Comparison of ENCODE assay signal across 9 mouse cellular contexts in the genomic region with DNA sequence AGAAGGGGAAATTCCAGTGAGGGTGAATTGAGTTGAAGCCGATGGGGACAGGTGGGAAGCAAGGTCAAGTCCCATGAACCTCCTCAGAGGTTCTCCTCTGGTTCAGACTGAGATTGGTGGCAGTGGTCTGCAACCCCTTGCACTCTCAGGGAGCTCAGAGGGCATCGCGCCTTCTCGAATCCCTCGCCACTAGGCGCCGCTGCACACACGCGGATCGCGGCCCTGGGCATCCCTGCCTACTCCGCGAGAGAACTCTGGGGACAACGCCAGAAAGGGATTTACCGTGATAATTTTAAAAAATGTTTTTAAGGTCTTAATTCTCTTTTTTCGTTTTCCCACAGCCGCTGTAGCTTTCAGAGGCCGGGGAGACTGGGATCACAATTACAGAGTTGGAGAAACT. TPM values are rescaled to one million over a fixed set of nuclear protein-coding genes. Genes with fewer than 3 reads are reported as not detected.
DNase-seq lines count a peak whose midpoint lies in the region; ATAC-seq and TF ChIP-seq lines count a peak whose summit lies in the region.
"Had no signal": no experiment of that assay in that cellular context is flagged by ENCODE, and none has a peak within 500 bp of the region (broad histone marks: within the 10 kb centered on the region; RNA-seq: fewer than 3 reads in every experiment).

No protein-coding gene starts in this region.

- ATAC-seq in heart, embryonic 12.5 days (ENCODE audit: insufficient number of reproducible peaks, low FRiP score) = no peak; the same call in 1 of the 2 replicates
- peak; percentile 73; the same call in 1 of the 2 replicates for ATAC-seq in intestine, embryonic 14.5 days (replicated peaks; ENCODE audit: low FRiP score, low TSS enrichment, low read depth)
- 0 out of 2 replicates have a peak, but pooled peaks have one; percentile 54 for ATAC-seq in limb, embryonic 12.5 days (ENCODE audit: insufficient number of reproducible peaks, insufficient read depth, low FRiP score, low TSS enrichment, low read depth)

- TF ChIP-seq POLR2A in heart, adult 2 months (IDR thresholded peaks at IDR 0.05; ENCODE audit: insufficient read depth, low read depth, low read length) = no peak
- TF ChIP-seq POLR2A in cerebellum, adult 2 months (IDR thresholded peaks at IDR 0.05; ENCODE audit: borderline replicate concordance, insufficient read depth, low read length) = no peak

- no peaks in the 10 kb centered on the region for H3K9me3 ChIP-seq in heart, embryonic 12.5 days (replicated peaks)
- no peaks in the 10 kb centered on the region for H3K9me3 ChIP-seq in intestine, embryonic 14.5 days (ENCODE audit: control insufficient read depth, low read length)
- H3K9me3 ChIP-seq in limb, embryonic 12.5 days = no peaks in the 10 kb centered on the region
- H3K9me3 ChIP-seq: limb, embryonic 15.5 days had no signal

- H3K4me1 ChIP-seq in heart, adult 2 months (ENCODE audit: control insufficient read depth, insufficient read depth, low read length) = no peaks in the 10 kb centered on the region
- peaks cover 21% of the 10 kb centered on the region for H3K4me1 ChIP-seq in heart, embryonic 12.5 days (replicated peaks)
- H3K4me1 ChIP-seq in cerebellum, adult 2 months (ENCODE audit: control insufficient read depth, insufficient read depth, low read length) = no peaks in the 10 kb centered on the region
- H3K4me1 ChIP-seq in intestine, embryonic 14.5 days (replicated peaks; ENCODE audit: control insufficient read depth, insufficient read depth, low read length) = peaks cover 12% of the 10 kb centered on the region
- peaks cover 30% of the 10 kb centered on the region for H3K4me1 ChIP-seq in limb, embryonic 12.5 days (replicated peaks)

- no peak overlapping the region for H3K9ac ChIP-seq in heart, adult 2 months (ENCODE audit: low read depth, low read length)
- H3K9ac ChIP-seq in heart, embryonic 12.5 days = no peak overlapping the region
- H3K9ac ChIP-seq in intestine, embryonic 14.5 days (ENCODE audit: low read length) = no peak overlapping the region
- no peak overlapping the region for H3K9ac ChIP-seq in limb, embryonic 12.5 days (replicated peaks)
- H3K9ac ChIP-seq: limb, embryonic 15.5 days had no signal

- no peak overlapping the region for H3K4me3 ChIP-seq in heart, adult 2 months
- H3K4me3 ChIP-seq in heart, embryonic 12.5 days = no peak overlapping the region
- no peak overlapping the region for H3K4me3 ChIP-seq in cerebellum, adult 2 months (replicated peaks; ENCODE audit: insufficient read depth, low read depth, low read length)
- H3K4me3 ChIP-seq in intestine, embryonic 14.5 days (ENCODE audit: low read depth, low read length) = no peak overlapping the region
- no peak overlapping the region for H3K4me3 ChIP-seq in limb, embryonic 12.5 days (replicated peaks)
- H3K4me3 ChIP-seq: limb, embryonic 15.5 days had no signal

- no peaks in the 10 kb centered on the region for H3K36me3 ChIP-seq in heart, adult 2 months (ENCODE audit: control insufficient read depth, insufficient read depth, low read length)
- H3K36me3 ChIP-seq in heart, embryonic 12.5 days = no peaks in the 10 kb centered on the region
- no peaks in the 10 kb centered on the region for H3K36me3 ChIP-seq in intestine, embryonic 14.5 days (ENCODE audit: control insufficient read depth, insufficient read depth, low read length)
- no peaks in the 10 kb centered on the region for H3K36me3 ChIP-seq in limb, embryonic 12.5 days
- H3K36me3 ChIP-seq: limb, embryonic 15.5 days had no signal

- TF ChIP-seq EP300 in heart, adult 2 months (IDR thresholded peaks at IDR 0.05; ENCODE audit: insufficient read depth, low read depth, low read length) = no peak

- WGBS in heart, adult 2 months = under 1% methylated on average over 18 of the region's 18 CpGs
- 0% methylated on average over 18 of the region's 18 CpGs for WGBS in heart, embryonic 12.5 days
- WGBS in cerebellum, adult 2 months = 2% methylated on average over 18 of the region's 18 CpGs
- under 1% methylated on average over 18 of the region's 18 CpGs for WGBS in intestine, embryonic 14.5 days
- under 1% methylated on average over 18 of the region's 18 CpGs for WGBS in limb, embryonic 12.5 days

- H3K27ac ChIP-seq in heart, adult 2 months = no peak overlapping the region
- H3K27ac ChIP-seq in heart, embryonic 12.5 days (ENCODE audit: poor library complexity, severe bottlenecking) = no peak overlapping the region
- no peak overlapping the region for H3K27ac ChIP-seq in cerebellum, adult 2 months (ENCODE audit: insufficient read depth, low read length)
- no peak overlapping the region for H3K27ac ChIP-seq in intestine, embryonic 14.5 days (ENCODE audit: low read depth)
- H3K27ac ChIP-seq in limb, embryonic 12.5 days = no peak overlapping the region
- H3K27ac ChIP-seq: limb, embryonic 15.5 days had no signal

- TF ChIP-seq CTCF in heart, adult 2 months (IDR thresholded peaks at IDR 0.05) = peak; percentile 89
- TF ChIP-seq CTCF in cerebellum, adult 2 months (IDR thresholded peaks at IDR 0.05; ENCODE audit: borderline replicate concordance, insufficient read depth, low read depth, low read length) = peak; percentile 82

- no peaks in the 10 kb centered on the region for H3K79me2 ChIP-seq in heart, adult 2 months (replicated peaks; ENCODE audit: control insufficient read depth, insufficient read depth, low read length)

- H3K27me3 ChIP-seq in heart, adult 2 months (ENCODE audit: control insufficient read depth, insufficient read depth, low read length) = peaks cover 22% of the 10 kb centered on the region
- peaks cover 97% of the 10 kb centered on the region for H3K27me3 ChIP-seq in heart, embryonic 12.5 days (replicated peaks)
- H3K27me3 ChIP-seq in cerebellum, adult 2 months (ENCODE audit: control insufficient read depth, insufficient read depth, low read length) = peaks cover 14% of the 10 kb centered on the region; the same call in 1 of the 2 replicates
- H3K27me3 ChIP-seq in intestine, embryonic 14.5 days (replicated peaks; ENCODE audit: control insufficient read depth, insufficient read depth, low read length) = peaks cover 97% of the 10 kb centered on the region
- H3K27me3 ChIP-seq in limb, embryonic 12.5 days = peaks cover 96% of the 10 kb centered on the region

- intact Hi-C loops in heart, adult 2 months (cut with DNase I) = loop anchor here (1.0 to 10.0 kb wide), 3 partner anchors 690 to 891 kb away; no protein-coding TSS in a partner anchor

- DNase-seq in heart, adult 2 months = peak; percentile 59 to 81
- peak; percentile 42 to 64 for DNase-seq in cerebellum, adult 2 months
- DNase-seq in forelimb bud, embryonic 11.5 days (ENCODE audit: low read depth, low spot score) = peak; percentile 75
- DNase-seq in intestine, embryonic 14.5 days (ENCODE audit: low spot score) = peak; percentile 89
- DNase-seq in neural tube, embryonic 10.5 days (ENCODE audit: extremely low spot score, low spot score) = peak; percentile 90
- DNase-seq in thymus, adult 18-20 months = peak; percentile 38 to 39

- no peak overlapping the region for H3K4me2 ChIP-seq in heart, embryonic 12.5 days
- no peak overlapping the region for H3K4me2 ChIP-seq in intestine, embryonic 14.5 days (ENCODE audit: low read length)
- peak overlapping the region; percentile 8; the same call in 1 of the 2 replicates for H3K4me2 ChIP-seq in limb, embryonic 12.5 days
- H3K4me2 ChIP-seq: limb, embryonic 15.5 days had no signal

RNA-seq across cellular contexts. Expression of a gene that starts 4.0 kb away (rescaled TPM):
- not detected for total RNA-seq in heart, adult 2 months (2021)
- not detected in 2 replicates for polyA plus RNA-seq in heart, adult 2 months (2012; rRNA removed)
- polyA plus RNA-seq in heart, embryonic 12.5 days (2016; fragmentation: Nextera tagmentation; extraction: Ambion mirVana) = not detected in 2 replicates
- 0.07 and 0.13 TPM in 2 replicates for polyA plus RNA-seq in cerebellum, adult 2 months (2012; rRNA removed)
- polyA plus RNA-seq in intestine, embryonic 14.5 days (2014; fragmentation: Nextera tagmentation; extraction: Ambion mirVana) = not detected in 2 replicates
- polyA plus RNA-seq in limb, embryonic 12.5 days (2016; fragmentation: Nextera tagmentation; extraction: Ambion mirVana) = 12.0 and 18.9 TPM in 2 replicates

Comparison
In these comparisons a context has a peak if more than half of its experiments do, and no peak if none do; other contexts are left out.
1. DNase-seq: peak in every context shown above with its lines; median percentile 90 in neural tube, embryonic 10.5 days; 89 in intestine, embryonic 14.5 days; 75 in forelimb bud, embryonic 11.5 days; 70 in heart, adult 2 months; 53 in cerebellum, adult 2 months; 38 in thymus, adult 18-20 months.
2. RNA of a gene that starts 4.0 kb away (polyA plus RNA-seq): 12.0 to 18.9 TPM in limb, embryonic 12.5 days; 0.07 to 0.13 TPM in cerebellum, adult 2 months, not detected in heart, embryonic 12.5 days, not detected in heart, adult 2 months and not detected in intestine, embryonic 14.5 days; every median in the first group is over 10 times any median in the second.